Mouse (Mus musculus): ENCODE measurements around the gene Dnajc11.

DNA sequence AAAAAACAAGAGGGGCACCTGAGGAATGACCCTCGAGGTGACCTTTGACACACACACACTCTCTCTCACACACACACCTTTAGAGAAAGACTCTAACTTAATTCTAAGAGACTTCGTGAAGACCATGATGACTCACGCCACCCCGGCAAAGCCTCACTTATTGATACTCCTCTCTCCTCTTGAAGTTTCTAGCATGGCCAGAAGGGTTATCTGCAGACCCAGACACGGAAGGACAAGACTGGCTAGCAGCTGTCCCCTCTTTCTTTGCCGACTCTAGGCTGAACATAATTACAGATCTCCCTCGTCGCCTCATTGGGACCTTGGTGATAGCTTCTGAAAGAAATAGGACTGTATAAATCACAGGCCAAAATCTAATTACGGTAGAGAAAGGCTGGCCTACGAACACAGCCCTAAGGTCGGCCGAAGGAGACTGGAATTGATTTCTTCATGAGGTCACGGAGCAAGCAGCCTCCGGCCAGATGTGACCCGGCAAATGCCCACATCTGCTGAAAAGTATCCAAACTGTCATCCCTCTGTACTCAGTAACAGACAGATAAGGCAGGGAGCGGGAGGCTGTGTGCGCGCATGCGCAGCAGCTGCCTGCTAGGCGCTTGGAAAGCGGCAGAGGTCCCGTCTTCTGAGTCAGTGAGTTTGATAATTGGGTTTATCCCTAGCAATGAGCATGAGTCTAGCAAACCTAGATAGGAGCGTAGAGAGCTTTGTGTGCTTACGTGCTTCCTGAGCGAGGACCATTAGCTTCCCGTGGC is 25.7 kb upstream of the Dnajc11 start:
- TF ChIP-seq POLR2A (IDR thresholded peaks at IDR 0.05; ENCODE audit: extremely low read depth, insufficient read depth, low read length), result no peak
- TF ChIP-seq CTCF (IDR thresholded peaks at IDR 0.05; ENCODE audit: extremely low read depth, insufficient read depth, low read length), result no peak

Data from cortical plate, adult 2 months (tissue).